Mouse (Mus musculus): Measurements from ENCODE around the gene Apoa1.

GRCm38 (mm10) chr9:46214946-46215337 is 13.4 kb upstream of the Apoa1 start:
- TF ChIP-seq CTCF (IDR thresholded peaks at IDR 0.05), result no peak
- TF ChIP-seq EP300 (IDR thresholded peaks at IDR 0.05), result no peak
